Mouse (Mus musculus): ENCODE results near the gene Gpr68. TPM values are rescaled to one million over a fixed set of nuclear protein-coding genes. Genes with fewer than 3 reads are reported as not detected.

Gene Gpr68
- total RNA-seq, 2 experiments from 2014 or later = 5.3 to 6.7 TPM

- intact Hi-C loops (cut with DNase I) = no loop called here
- DNase-seq = no peak
Observed at GRCm38 (mm10) chr12:100877936-100878335, 30.1 kb downstream of the Gpr68 start.

DNA sequence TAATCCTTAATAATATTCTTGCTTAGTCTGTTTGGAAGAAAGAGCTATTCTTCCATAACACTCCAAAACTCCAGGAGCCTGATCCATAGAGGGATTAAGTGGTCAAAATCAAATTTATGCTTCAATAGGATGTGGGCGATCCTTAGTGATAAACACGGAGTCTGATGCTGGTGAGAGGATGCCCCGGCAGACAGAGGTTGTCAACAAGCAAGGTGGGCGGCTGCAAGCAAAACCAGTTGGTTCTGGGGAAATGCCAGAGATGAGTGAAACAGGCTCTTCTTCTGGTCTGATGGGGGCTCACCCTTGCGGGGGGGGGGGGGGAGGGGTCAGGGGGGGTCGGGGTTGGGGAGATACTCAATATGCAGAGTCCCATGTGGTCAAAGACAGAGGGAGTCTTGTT lies 32.0 kb downstream of the Gpr68 start:
- no peak for DNase-seq
- intact Hi-C loops (cut with DNase I) = no loop called here

GRCm38 (mm10) chr12:100875553-100875952 lies 32.4 kb downstream of the Gpr68 start:
- intact Hi-C loops (cut with DNase I) = no loop called here
- DNase-seq = no peak

DNA sequence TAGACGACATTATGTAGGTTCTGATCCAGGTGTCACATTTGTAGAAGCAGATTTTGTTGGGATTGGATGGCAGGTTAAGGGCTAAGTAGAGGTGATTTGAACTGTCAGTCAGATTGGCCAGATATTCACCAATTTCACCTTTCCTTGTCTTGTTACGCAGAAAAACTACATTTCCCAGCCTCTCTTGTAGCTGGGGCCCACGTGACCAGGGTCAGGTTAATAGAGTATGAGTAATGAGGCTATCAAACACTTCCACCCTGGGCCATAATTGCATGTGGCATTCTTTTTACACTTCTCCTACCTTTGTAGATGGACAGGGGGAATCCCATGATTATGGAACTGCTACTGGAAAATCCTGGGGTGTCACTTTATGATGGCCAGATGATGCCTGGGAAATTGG lies 34.4 kb downstream of the Gpr68 start:
- intact Hi-C loops (cut with DNase I) = no loop called here
- DNase-seq = no peak

- intact Hi-C loops (cut with DNase I) = no loop called here
- no peak for DNase-seq
Observed at GRCm38 (mm10) chr12:100871841-100872240, 36.2 kb downstream of the Gpr68 start.

DNA sequence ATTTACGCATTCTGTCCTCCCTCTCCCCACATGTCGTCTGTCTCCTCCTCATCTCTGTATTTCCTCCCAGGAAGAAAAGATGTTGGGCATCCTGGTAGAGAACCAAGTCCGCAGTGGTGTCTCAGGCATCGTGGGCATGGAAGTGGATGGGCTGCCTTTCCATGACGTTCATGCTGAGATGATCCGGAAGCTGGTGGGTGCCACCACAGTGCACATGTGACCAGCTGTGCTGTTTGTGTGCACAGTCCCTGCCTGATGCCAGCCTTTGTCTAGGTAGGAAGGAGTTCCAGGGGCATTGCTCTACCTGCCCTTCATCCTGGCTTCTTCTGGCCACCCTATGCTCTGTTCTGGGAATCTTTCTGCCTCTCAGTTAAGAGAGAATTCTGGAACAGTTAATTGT lies 36.8 kb downstream of the Gpr68 start:
- no peak for DNase-seq
- intact Hi-C loops (cut with DNase I) = no loop called here

DNA sequence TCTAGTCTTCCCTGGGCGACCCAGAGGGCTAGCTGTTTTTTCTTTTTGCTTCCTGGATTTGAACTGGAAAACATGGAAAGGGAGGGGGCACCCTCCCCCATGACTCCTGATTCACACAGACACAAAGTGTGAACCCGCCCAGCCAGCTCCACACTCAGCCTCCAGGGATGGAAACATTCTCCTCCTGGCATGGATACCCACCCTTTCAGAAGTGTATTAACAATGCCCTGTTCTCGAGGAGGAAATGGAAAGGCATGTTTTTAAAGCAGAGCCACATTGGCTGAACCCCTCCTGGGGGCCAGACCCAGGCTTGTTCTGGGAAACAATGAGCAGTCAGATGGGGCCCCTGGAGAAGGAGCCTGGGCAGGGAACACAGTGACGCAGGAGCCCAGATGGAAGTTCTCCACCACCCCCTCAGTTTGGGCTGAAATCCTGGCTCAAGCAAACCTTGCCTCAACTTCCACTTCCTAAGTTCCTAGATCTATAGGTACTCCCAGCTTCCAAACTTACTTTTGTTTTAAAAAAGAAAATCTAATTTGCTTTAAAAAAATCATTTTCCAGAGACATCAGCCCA lies 39.9 kb downstream of the Gpr68 start:
- intact Hi-C loops (cut with DNase I) = no loop called here
- DNase-seq = no peak

DNA sequence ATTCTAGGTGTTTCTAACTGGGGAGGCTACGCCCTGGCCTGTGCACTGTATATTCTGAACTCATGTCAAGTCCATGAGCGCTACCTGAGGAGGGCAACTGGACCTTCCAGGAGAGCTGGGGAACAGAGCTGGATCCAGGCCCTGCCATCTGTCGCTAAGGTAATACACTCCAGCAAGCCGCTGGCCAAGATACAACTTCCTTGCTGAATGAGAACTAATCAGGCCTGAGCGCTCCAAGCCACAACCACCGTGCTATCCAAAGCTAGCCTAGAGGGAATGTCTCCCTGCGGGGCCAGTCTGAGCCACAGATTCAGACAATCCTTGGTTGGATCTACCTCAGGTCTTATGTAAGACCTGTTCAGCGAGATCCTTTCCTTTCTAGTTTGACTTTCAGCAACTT lies 40.9 kb downstream of the Gpr68 start:
- intact Hi-C loops (cut with DNase I) = no loop called here
- DNase-seq = peak; percentile 80

DNA sequence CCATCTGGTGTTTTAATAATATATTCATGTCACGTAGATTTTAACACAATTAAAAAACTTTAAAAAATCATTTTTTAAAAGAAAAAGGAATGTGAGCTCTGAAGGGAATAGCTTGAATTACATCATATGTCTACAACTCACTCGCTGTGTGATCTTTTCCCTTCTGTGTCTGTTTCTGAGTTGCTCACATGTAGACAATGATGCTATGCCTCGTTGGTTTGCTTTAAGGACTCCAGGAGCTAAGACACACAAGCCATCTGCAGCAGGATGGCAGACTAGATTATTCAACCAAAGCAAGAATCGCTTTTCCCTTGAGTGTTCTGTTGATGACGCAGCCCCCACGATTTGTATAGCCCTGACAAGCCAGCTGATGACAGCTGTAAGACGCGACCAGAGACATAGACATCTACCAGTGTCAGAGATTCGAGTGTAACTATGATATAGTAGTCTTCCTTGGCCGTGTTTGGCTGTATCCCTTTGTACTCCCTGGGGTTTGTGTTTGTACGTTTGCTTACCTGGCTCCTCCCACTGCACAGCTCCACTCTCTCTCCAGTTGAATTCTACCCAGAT lies 42.4 kb downstream of the Gpr68 start:
- no peak for DNase-seq
- intact Hi-C loops (cut with DNase I) = no loop called here

- intact Hi-C loops (cut with DNase I) = no loop called here
- DNase-seq = no peak
Observed at GRCm38 (mm10) chr12:100865072-100865471, 42.9 kb downstream of the Gpr68 start.

DNA sequence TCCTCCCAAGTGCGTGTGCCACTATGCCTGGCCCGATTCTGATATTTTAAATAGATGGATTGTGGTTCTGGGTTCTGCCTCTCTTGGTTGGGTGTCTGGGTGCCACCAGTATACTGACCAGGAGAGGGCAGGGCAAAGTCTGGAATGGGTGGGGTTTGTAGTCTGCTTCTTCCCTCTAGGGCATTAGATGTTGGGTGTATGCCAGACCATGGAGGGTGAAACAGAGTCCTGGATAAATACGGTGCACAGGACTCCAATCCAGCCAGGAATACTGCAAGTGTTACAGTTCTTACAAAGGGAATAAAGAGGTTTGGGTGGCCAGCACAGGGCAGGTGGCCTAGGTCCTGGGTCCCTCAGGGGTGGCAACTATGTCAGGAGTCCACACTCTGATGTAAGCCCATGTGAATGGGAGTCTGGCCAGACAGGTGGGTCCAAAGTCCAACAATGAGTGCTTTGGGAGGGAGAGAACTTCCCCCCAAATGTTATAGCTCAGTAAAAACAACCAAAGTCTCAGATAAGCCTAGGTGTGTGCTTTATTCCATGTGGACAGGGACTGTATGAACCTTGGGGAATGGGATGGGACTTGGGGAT lies 45.0 kb downstream of the Gpr68 start:
- intact Hi-C loops (cut with DNase I) = loop anchor here (5.0 kb wide), 1 partner anchor 44 kb away; the partner anchor contains the start of gene Gpr68
- no peak for DNase-seq

DNA sequence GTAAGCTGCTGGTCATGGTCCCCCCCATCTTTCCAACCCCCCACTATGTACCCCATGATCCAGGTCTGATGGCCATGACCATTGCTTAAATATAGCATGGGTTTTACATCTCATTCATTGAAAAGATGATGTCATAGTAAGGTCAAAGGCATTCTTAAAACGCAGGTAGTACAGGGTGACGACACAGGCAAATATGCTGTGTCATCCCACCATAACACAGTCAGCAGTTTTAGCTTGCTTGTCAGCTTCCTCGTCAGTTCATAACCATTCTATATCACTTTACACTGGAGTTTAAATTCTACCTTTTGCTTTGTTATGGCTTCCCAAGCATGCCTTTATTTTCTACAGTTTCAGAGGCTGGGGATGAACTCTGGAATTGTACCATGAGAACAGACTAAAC lies 45.7 kb downstream of the Gpr68 start:
- intact Hi-C loops (cut with DNase I) = loop anchor here (5.0 kb wide), 1 partner anchor 45 kb away; the partner anchor contains the start of gene Gpr68
- DNase-seq = no peak

GRCm38 (mm10) chr12:100857791-100858190 lies 50.2 kb downstream of the Gpr68 start:
- intact Hi-C loops (cut with DNase I) = no loop called here
- DNase-seq = no peak

DNA sequence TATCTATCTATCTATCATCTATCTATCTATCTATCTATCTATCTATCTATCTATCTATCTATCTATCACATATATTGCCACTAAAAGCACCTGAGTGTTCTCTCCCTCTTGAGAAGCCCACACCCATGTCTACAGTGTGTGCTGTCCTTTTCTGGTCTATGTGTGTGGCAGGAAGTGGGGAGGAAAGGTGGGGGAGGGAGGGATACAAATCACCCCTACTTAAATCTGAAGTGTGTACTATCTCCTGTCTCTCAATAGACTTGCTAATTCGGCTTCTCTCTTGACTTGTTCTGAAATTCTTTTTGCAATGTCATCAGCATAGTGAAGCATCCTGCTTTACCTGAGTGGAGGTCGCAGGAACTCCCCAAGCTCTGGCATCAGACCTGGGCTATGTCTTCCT lies 51.7 kb downstream of the Gpr68 start:
- intact Hi-C loops (cut with DNase I) = no loop called here

DNA sequence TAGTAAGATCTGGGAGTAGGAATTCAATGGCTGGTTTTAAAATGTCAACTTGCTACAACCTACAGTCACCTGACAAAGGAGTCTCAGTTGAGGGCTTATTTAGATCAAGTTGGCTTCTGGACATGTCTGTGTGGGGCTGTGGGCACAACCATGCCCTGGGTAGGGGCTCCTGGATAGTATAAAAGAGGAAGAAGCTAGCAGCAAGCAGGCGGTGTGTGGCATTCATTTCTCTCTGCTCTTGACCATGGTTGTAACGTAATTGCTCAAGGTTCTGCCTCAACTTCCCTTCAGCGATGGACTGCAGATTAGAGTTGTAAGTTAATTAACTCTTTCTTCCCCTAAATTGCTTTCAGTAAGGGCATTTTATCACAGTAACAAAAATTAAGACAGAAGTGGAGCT lies 55.6 kb downstream of the Gpr68 start:
- intact Hi-C loops (cut with DNase I) = no loop called here
- DNase-seq = no peak

More for the DNA sequence above, 51.7 kb downstream of the Gpr68 start:
- no peak for DNase-seq

DNA sequence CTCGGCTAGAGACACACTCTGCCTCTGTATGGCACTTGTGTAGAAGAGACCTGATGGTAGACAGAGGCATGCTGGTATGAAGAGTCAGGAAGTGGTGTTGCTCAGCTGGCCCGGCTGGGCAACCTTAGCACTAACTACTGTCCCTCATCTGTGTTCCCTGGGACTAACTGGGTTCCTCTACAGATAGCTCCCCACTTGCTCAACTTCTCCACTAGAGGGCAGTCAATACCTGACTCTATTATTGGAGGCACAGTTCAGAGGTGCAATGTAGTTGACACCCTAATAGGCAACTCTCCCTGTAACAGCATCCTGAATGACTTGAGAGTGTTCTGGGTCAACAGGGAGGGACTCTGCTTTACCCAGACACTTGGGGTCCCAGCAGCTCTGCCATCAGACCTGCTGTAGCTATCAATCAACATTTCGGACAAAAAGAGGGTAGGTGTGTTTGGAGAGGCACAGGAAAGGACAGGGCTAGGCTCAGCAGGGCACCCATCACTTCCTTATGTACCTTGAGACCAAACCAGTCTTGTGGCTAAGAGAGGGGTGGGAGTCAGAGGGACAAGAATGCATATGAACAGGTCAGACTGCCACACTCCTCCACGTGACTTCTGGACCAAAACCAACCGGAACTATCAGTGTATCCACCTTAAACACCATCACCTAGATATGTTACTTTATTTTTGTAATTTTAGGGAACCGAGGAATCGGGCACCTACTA lies 58.4 kb downstream of the Gpr68 start:
- peak; percentile 38 for DNase-seq

GRCm38 (mm10) chr12:100847437-100848080 lies 60.4 kb downstream of the Gpr68 start:
- intact Hi-C loops (cut with DNase I) = loop anchor here (2.0 to 10.0 kb wide), 2 partner anchors 77 to 683 kb away; no protein-coding TSS in a partner anchor
- DNase-seq = no peak

More for the DNA sequence above, 58.4 kb downstream of the Gpr68 start:
- intact Hi-C loops (cut with DNase I) = loop anchor here (2.0 to 10.0 kb wide), 2 partner anchors 75 to 685 kb away; no protein-coding TSS in a partner anchor

DNA sequence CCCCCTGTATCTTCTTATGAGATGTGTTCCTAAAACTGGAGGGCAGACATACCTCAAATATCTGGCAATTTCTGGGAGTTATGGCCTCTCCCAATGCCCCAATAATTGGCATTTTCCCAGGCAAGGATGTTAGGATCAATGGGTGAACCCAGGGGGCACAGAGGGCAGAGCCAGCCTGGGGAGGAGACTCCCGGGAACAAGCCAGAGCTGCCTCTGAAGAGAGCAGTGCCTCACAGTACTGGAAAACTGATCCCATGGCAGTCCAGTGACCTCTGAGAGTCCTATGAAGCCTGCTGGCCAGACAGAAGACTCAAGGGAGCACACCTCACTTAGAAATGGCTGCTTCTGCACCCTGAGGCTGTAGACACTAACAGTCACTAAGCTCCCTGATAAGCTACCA lies 61.4 kb downstream of the Gpr68 start:
- intact Hi-C loops (cut with DNase I) = loop anchor here (10.0 kb wide), 1 partner anchor 682 kb away; no protein-coding TSS in a partner anchor
- no peak for DNase-seq

GRCm38 (mm10) chr12:100845829-100846228 lies 62.2 kb downstream of the Gpr68 start:
- no peak for DNase-seq

DNA sequence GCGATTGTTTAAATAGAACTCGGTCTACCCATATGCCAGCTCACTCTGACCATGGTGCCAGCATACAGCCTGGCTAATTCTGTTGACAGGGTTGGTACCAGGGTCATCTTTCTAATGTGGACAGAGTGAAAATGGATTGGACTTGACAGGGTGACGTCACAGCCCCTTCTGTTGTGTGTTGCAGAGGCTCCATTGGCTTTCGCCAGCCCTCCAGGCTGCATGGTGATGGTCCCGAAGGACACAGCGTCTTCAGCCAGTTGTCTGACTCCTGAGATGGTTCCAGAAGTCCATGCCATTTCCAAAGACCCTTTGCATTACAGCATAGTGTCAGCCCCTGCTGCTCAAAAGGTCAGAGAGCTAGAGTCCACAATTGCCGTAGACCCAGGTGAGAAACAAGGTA lies 63.5 kb downstream of the Gpr68 start:
- intact Hi-C loops (cut with DNase I) = loop anchor here (10.0 kb wide), 1 partner anchor 680 kb away; no protein-coding TSS in a partner anchor
- no peak for DNase-seq

More at GRCm38 (mm10) chr12:100845829-100846228, 62.2 kb downstream of the Gpr68 start:
- intact Hi-C loops (cut with DNase I) = loop anchor here (10.0 kb wide), 1 partner anchor 681 kb away; no protein-coding TSS in a partner anchor

- DNase-seq = no peak
- intact Hi-C loops (cut with DNase I) = loop anchor here (10.0 kb wide), 1 partner anchor 678 kb away; no protein-coding TSS in a partner anchor
Observed at GRCm38 (mm10) chr12:100843171-100843570, 64.8 kb downstream of the Gpr68 start.
